Mouse (Mus musculus) megakaryocyte, embryonic 14.5 days (primary cell): ENCODE measurements around the gene Ina. TPM values are rescaled to one million over a fixed set of nuclear protein-coding genes. Genes with fewer than 3 reads are reported as not detected.

Experiments
- H3K27me3 ChIP-seq: replicated peaks from 2 replicates; pipeline ENCODE3; 2012; ENCODE audit warnings: inconsistent platforms
- H3K36me3 ChIP-seq: replicated peaks from 2 replicates; pipeline ENCODE3; 2012; ENCODE audit warnings: low read length, inconsistent platforms, mixed read lengths
- H3K4me1 ChIP-seq: 2 replicates; pipeline ENCODE4 v1.6.1; 2012; ENCODE audit warnings: inconsistent platforms
- H3K4me3 ChIP-seq: replicated peaks from 2 replicates; pipeline ENCODE3; 2012; ENCODE audit warnings: moderate library complexity, mild to moderate bottlenecking, inconsistent platforms
- H3K9me3 ChIP-seq: 2 replicates; pipeline ENCODE4 v1.6.1; 2012; ENCODE audit warnings: inconsistent platforms
- FLI1 ChIP-seq: IDR thresholded peaks from 2 replicates; pipeline ENCODE4 v1.6.1; 2012; ENCODE audit warnings: low read length, inconsistent platforms, mixed read lengths
- GATA1 ChIP-seq: IDR thresholded peaks from 3 replicates; pipeline ENCODE4 v1.6.1; 2012; ENCODE audit warnings: mixed read lengths, low read length, inconsistent platforms, borderline replicate concordance
- polyA plus RNA-seq: library from polyadenylated mRNA; stranded (reverse); fragments of >175 nt; gene quantifications from 2 replicates; pipeline ENCODE4 v1.2.3, GENCODE M21; 2012; ENCODE audit warnings: low replicate concordance; ENCODE audit not compliant: insufficient read depth

Gene Ina
- polyA plus RNA-seq, 1 experiment = 0.13 TPM

DNA sequence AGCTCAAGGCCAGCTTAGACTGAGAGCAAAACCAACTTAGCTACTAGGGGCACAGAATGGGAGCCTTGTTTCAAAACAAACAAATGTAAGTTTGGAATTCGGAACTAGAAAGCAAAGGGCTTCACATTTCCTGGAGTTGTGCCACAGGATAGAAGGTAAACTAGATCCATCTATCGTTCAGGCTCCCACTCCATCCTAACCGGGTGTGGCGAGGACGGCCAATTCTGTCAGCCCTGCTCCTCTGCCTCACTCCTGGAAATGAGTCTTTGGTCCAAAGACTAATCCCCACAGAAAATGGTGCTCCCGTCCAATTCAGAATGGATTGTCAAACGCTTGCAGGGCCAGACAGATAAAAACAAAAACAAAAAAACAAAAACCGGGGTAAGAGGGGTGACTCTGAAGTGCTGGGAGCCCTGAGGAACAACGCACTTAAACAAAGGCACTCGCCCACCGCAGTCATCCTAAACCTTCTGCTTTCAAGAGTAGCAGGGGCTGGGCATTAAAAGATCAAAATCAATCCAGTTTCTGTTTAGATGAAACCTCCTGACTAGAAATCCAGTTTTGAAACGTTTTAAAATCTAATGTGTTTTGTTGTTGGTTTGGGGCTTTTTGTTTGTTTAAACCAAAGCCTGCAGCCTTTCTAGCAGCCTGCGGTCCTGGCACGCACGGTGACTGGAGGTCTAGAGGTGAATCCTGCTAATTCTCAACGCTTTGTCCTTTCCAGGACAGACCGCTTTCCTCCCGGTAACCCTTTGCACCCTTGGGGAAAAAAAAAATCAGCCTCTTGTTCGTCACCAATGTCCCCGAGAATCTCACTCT, 949 bp upstream of the Ina start:
- Histone ChIP-seq H3K4me3 (no peak overlapping the region), H3K36me3 (no peaks in the 10 kb centered on the region), H3K9me3 (peaks cover 14% of the 10 kb centered on the region; the same call in 1 of the 2 replicates), H3K27me3 (peaks cover 80% of the 10 kb centered on the region), H3K4me1 (peaks cover 17% of the 10 kb centered on the region)
- TF ChIP-seq FLI1 (no peak), GATA1 (no peak)

DNA sequence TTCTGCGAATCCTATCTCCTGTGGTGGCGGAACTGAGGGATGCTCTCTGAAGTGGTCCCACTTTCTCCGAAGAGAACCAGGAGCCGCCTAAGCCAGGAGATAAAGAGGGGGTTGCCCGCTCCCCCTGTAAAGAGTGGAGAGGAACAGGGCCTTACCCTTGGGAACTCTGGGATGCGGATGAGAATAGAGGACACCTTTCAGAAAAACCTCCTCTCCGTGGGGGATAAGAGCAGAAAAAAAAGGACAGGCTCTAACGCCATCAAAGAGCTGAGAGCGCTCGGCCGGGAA, 395 bp upstream of the Ina start:
- Histone ChIP-seq H3K4me3 (no peak overlapping the region), H3K27me3 (peaks cover 81% of the 10 kb centered on the region), H3K4me1 (peaks cover 17% of the 10 kb centered on the region), H3K36me3 (no peaks in the 10 kb centered on the region), H3K9me3 (peaks cover 14% of the 10 kb centered on the region; the same call in 1 of the 2 replicates)
- TF ChIP-seq GATA1 (no peak), FLI1 (no peak)

DNA sequence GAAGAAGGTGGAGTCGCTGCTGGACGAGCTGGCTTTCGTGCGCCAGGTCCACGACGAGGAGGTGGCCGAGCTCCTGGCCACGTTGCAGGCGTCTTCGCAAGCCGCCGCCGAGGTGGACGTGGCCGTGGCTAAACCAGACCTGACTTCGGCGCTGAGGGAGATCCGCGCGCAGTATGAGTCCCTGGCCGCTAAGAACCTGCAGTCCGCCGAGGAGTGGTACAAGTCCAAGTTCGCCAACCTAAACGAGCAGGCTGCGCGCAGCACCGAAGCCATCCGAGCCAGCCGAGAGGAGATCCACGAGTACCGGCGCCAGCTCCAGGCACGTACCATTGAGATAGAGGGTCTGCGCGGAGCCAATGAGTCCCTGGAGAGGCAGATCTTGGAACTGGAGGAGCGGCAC, 898 bp downstream of the Ina start:
- Histone ChIP-seq H3K27me3 (peaks cover 85% of the 10 kb centered on the region), H3K9me3 (peaks cover 14% of the 10 kb centered on the region; the same call in 1 of the 2 replicates), H3K4me3 (peak overlapping the region; percentile 88), H3K4me1 (peaks cover 17% of the 10 kb centered on the region), H3K36me3 (no peaks in the 10 kb centered on the region)
- TF ChIP-seq GATA1 (no peak), FLI1 (no peak)

DNA sequence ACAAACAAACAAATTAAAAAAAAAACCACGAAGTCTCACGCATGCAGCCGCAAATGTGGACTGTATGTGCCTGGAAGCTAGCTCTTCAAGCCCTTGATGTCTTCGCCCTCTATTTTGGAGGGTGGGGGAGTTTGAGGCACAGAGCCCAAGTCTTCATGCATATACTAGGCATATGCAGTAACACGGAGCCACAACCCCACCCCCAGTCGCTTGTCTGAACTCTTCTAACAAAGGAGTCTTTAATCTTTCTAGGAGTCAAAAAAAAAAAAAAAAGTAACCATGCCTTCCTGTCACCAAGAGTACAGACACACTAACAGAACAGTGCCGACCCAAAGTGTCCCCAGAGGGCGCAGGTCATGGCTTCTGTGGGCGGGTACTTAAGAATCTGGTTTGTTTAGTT, 1.5 kb downstream of the Ina start:
- peaks cover 14% of the 10 kb centered on the region; the same call in 1 of the 2 replicates for H3K9me3 ChIP-seq
- H3K4me3 ChIP-seq = no peak overlapping the region
- no peaks in the 10 kb centered on the region for H3K36me3 ChIP-seq
- TF ChIP-seq FLI1 = no peak
- no peak for TF ChIP-seq GATA1
- peaks cover 84% of the 10 kb centered on the region for H3K27me3 ChIP-seq
- peaks cover 17% of the 10 kb centered on the region for H3K4me1 ChIP-seq

DNA sequence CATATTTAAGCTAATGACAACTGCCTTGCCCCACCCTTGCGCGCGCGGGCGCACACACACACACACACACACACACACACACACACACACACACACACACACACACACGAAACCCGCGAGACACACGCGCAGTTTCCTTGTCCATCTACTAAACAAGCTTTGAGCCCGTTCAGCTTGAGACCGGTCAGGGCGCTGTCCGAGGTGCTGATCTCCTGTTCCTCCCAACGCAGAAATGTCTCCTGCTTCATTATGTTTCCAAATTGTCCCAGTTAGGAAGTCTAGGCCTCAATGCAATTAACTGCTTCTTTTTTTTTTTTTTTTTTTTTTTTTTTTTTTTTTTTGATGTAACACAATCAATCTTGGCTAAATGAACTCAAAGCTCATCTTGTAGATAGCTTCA, 2.0 kb downstream of the Ina start:
- TF ChIP-seq GATA1 (no peak), FLI1 (no peak)
- H3K27me3 ChIP-seq = peaks cover 82% of the 10 kb centered on the region
- H3K4me1 ChIP-seq = peaks cover 17% of the 10 kb centered on the region

DNA sequence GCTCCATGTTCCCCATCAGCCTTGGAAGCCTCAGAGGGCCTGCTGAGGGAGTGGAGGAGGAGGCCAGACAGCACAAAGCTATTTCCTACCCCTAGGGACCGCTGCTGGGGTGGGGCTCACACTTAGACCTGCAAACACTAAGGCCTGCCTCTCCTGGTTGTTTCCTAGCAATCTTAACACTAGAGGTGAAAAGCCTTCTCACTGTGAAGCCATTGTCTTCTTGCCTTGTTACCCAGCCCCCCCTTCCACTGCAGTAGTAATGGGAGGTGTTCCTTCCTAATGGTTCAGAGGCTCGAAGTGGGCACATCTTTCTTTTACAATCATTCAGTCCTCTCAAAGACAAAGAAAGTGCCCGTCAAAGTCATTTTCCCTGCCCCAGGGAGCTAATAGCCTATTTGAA, 3.3 kb downstream of the Ina start:
- Histone ChIP-seq H3K9me3 (peaks cover 10% of the 10 kb centered on the region; the same call in 1 of the 2 replicates), H3K36me3 (no peaks in the 10 kb centered on the region), H3K4me3 (no peak overlapping the region), H3K4me1 (peaks cover 17% of the 10 kb centered on the region), H3K27me3 (peaks cover 76% of the 10 kb centered on the region)
- TF ChIP-seq GATA1 (no peak), FLI1 (no peak)

More for the DNA sequence above, 2.0 kb downstream of the Ina start:
- Histone ChIP-seq H3K36me3 (no peaks in the 10 kb centered on the region), H3K9me3 (peaks cover 14% of the 10 kb centered on the region; the same call in 1 of the 2 replicates), H3K4me3 (no peak overlapping the region)

DNA sequence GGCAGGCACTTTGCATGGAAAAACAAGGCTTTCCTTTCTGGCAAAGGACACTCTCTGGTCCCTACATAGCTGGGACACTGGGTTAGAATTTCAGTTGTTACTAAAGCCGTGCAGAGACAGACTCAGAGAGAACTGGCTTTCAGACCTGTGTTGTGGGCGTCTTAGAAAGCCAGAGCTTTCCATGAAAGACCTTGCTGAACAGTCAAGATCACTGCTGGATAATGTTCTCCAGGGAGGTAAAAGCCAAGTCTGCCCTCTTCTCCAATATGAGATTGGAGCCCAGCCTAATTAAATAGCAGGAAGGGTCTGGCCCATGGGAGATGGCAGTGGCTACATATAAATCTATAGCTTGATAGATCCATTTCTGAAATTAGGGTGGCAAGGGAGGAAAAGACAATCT, 3.8 kb downstream of the Ina start:
- Histone ChIP-seq H3K36me3 (no peaks in the 10 kb centered on the region), H3K4me3 (no peak overlapping the region), H3K4me1 (peaks cover 17% of the 10 kb centered on the region), H3K9me3 (peaks cover 5% of the 10 kb centered on the region; the same call in 1 of the 2 replicates), H3K27me3 (peaks cover 76% of the 10 kb centered on the region)
- TF ChIP-seq FLI1 = no peak
- no peak for TF ChIP-seq GATA1

DNA sequence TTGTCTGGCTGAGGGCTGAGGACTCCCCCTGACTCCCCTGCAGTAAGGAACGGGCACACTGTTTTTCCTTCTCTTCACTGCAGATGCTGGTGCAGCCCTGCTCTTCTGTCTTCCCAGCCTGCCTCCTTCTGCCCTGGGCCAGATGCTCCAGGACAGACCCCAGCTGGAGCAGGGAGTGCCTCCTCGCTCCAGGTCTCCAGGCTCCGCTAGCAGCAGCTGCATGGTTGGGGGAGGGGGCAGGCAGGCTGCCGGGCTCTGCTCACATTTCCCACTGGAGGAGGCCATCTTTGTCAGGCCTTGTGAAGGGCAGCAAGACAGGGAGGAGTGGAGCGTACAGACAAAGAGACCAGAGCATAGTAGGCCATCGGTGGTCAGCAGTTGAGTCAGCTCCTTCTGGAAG, 4.8 kb downstream of the Ina start:
- H3K4me3 ChIP-seq = no peak overlapping the region
- no peaks in the 10 kb centered on the region for H3K36me3 ChIP-seq
- H3K9me3 ChIP-seq = peaks cover 4% of the 10 kb centered on the region; the same call in 1 of the 2 replicates
- TF ChIP-seq FLI1 (no peak), GATA1 (no peak)
- peaks cover 15% of the 10 kb centered on the region for H3K4me1 ChIP-seq
- H3K27me3 ChIP-seq = peaks cover 74% of the 10 kb centered on the region

DNA sequence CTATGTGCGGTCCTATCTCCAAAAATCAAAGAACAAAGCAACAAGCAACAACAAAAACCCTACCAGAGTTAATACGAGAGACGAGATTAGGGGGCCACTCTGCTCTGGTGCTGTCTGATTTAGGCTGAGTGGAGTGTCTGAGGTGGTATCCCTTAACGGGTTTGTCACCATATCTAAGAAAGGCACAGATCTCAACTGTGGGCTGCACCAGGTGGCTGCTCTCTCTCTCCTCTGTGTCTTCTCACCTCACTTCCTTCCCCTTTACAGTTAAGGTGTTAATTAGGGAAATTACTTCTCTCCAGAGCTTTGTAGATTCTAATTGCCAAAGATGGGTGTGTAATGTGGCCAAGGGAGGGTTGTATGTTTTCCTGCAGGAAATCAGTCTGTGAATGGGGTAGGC, 8.2 kb downstream of the Ina start:
- TF ChIP-seq GATA1 (no peak), FLI1 (no peak)
- Histone ChIP-seq H3K4me1 (no peaks in the 10 kb centered on the region), H3K27me3 (peaks cover 57% of the 10 kb centered on the region), H3K4me3 (no peak overlapping the region), H3K36me3 (no peaks in the 10 kb centered on the region), H3K9me3 (peaks cover 4% of the 10 kb centered on the region)

DNA sequence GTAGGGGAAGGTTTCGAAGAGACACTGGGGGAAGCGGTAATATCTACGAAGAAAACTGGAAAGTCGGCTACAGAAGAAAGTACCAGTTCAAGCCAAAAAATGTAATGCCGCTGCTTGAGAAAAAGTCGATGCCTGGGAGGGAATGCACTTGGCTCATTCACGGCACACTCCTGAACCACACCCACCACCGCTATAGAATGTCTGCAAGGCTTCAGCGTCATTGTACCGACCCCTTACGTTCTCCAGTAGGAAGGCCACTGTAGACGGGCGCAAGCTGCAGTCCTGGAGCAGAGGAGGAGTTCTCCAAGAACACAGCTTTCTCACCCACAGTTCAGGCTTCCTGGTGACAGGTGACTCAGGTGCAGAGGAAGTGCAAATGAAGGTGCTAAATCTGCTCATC, 9.0 kb downstream of the Ina start:
- no peaks in the 10 kb centered on the region for H3K36me3 ChIP-seq
- H3K27me3 ChIP-seq = peaks cover 50% of the 10 kb centered on the region
- no peak overlapping the region for H3K4me3 ChIP-seq
- TF ChIP-seq GATA1 (no peak), FLI1 (no peak)
- peaks cover 4% of the 10 kb centered on the region for H3K9me3 ChIP-seq
- H3K4me1 ChIP-seq = no peaks in the 10 kb centered on the region
